Mouse (Mus musculus): Measurements from ENCODE around the gene Plcxd2.

- TF ChIP-seq CTCF (IDR thresholded peaks at IDR 0.05; ENCODE audit: low read depth) (no peak), EP300 (IDR thresholded peaks at IDR 0.05; ENCODE audit: low read depth) (no peak)
Observed at GRCm38 (mm10) chr16:46036261-46036660, 26.2 kb upstream of the Plcxd2 start.

Data from liver, postnatal 0 days (tissue).